Mouse (Mus musculus): ENCODE measurements around the gene Cldn11.

GRCm38 (mm10) chr3:31203947-31204346 lies 54.2 kb downstream of the Cldn11 start:
- TF ChIP-seq CTCF (IDR thresholded peaks at IDR 0.05; ENCODE audit: extremely low read depth, insufficient read depth, low read length) (no peak), POLR2A (IDR thresholded peaks at IDR 0.05; ENCODE audit: extremely low read depth, insufficient read depth, low read length) (no peak)

All from cortical plate, adult 2 months (tissue).